Mouse (Mus musculus): ENCODE measurements around the gene Etnk2.

- TF ChIP-seq EP300 (IDR thresholded peaks at IDR 0.05; ENCODE audit: low read depth), result no peak
- TF ChIP-seq CTCF (IDR thresholded peaks at IDR 0.05; ENCODE audit: low read depth), result no peak
Observed at GRCm38 (mm10) chr1:133355912-133356311, 7.5 kb upstream of the Etnk2 start.
